Mouse (Mus musculus) left cerebral cortex, adult 8-10 months (tissue): Measurements from ENCODE around the gene Kcnq1. TPM values are rescaled to one million over a fixed set of nuclear protein-coding genes. Genes with fewer than 3 reads are reported as not detected.

Experiments
- DNase-seq, 2 experiments: peaks; one replicate each; pipeline ENCODE4 v3.0.0; 2022; ENCODE audit warnings: low spot score in 2 of 2
- total RNA-seq, 4 experiments: library from RNA; stranded (reverse); gene quantifications; 2 replicates each; pipeline ENCODE4 v1.2.4; 2022

Gene Kcnq1
- total RNA-seq, 4 experiments from 2014 or later: 0.21 to 1.1 (median 0.86) TPM

DNA sequence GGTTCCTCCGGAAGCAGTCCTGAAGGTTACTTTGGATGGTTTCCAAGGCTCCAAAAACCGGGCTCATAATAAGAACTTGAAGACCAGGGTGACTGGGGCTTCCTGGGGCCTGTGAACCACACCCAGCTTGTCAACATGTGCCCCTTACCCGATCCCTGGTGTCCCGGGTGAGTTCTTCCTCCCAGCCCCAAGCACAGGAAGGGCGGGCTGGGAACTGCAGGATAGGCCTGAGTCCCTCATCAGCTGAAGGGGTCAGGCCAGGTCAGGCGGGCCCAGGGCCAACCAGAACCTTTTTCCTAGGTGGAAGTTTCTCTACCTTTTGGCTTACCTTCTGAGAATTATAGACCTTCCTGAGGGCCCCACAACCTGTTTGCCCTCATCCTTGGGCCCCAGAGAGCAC, 306.4 kb downstream of the Kcnq1 start:
- no peak for DNase-seq

DNA sequence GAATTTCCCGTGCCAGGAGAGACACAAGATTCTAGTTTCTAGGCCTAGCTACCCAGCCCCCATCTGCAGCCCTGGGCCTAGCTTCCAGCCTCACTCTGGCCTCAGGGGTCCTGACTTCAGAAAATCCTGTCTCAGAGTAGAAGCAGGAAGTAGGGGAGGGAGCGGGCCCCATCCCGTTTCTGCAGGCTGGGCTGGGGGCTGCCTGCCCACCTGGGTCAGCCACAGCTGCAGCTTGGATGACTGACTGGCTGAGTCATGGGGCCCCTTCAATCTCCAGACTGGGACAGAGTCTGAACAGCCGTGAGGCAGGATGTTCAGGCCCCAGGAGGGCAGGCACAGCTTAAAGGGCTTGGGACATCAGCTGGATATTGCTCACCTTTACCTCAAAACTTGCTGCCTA, 308.9 kb downstream of the Kcnq1 start:
- no peak for DNase-seq

DNA sequence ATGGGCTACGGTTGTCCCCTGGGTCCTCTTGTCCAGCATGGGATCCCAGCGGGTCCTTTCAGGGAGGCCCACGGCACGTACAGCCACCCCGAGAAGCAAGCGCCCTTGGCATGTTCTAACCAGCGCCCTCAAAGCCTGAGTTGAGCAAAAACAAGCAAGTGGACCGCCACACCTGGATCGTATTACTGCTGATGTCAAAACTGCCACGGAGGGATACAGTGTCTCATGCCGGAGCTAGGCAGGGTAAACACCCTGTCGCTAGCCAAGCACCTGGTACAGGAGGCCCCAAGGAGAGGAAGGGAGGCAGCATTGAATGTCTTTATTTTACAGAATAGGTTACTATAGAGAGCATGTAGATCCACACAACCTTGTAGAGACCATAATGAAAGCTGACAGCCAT, 310.2 kb downstream of the Kcnq1 start:
- no peak for DNase-seq

DNA sequence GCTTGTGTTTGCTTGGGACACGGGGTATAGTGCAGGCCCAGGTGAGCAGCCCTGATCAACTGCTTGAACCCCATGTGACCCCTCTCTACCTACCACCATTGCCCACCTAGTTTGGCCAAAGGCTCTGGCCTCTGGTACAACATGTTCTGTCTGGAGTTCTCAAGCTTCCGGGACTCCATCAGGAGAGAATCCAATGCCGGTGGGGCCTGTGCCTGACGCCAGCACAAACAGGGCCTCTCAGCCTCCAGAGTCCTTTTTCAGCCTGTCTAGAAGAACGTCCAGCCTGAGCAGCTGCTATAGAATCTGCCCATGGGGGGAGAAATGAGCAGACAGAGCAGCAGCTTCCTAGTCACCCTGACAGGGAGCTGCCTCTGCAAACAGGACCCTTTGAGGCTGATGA, 311.7 kb downstream of the Kcnq1 start:
- DNase-seq: no peak

DNA sequence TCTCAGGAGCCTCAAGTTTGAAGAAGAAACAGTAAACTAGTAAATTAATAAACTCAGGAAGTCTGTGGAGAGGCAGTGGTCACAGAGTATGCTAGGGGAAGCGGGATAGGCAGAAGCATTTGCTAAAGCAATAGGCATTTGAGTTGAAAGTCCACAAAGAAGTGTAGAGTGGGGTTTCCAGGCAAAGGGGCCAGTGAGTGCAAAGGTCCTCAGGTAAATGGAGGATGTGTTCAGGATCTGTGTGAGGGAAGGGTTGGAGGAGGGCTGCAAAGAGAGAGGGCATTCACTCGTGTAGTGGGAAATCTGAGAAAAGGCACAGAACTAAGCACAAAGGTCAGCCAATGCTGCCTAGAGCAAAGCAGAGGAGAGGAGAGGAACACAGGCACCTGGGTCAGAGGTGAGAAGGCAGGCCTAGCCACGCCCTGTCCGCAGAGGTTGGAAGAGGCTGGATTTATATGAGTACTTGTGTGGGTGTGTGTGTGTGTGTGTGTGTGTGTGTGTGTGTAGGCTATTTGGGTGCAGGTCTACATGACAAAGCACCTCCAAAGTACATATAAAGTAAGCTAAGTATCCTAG, 313.5 kb downstream of the Kcnq1 start:
- DNase-seq: no peak

DNA sequence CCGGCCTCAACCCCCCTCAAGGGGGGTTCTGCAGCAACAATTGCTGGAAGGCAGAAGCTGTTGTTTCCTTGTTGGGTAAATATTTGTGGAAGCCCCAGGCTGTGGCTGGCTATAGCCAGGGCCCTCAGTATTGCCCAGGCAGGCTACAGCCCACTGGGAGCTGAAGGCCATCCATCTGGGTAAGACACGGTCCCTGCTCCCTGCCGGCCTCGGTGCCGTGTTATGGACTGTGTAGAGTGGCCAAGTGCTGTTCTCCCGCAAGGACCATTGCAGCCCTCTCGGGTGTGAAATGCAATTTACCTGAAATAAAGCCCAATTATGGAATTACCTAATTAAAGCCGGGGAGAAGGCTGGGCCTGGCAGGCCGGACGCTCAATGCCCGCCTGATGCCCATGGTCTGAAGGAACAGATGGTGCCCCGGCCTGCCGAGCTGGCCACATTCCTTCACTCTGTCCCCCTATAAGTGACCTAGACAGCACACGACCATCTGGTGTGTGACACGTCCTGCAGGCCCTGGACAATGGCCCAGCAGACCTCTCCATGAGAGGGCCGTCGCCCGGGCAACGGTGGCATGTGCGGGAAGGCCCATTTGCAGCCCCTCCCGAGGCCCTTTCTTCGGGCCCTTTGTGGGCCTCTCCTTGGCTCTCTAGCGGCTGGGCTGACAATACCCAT, 322.1 kb downstream of the Kcnq1 start:
- no peak for DNase-seq

DNA sequence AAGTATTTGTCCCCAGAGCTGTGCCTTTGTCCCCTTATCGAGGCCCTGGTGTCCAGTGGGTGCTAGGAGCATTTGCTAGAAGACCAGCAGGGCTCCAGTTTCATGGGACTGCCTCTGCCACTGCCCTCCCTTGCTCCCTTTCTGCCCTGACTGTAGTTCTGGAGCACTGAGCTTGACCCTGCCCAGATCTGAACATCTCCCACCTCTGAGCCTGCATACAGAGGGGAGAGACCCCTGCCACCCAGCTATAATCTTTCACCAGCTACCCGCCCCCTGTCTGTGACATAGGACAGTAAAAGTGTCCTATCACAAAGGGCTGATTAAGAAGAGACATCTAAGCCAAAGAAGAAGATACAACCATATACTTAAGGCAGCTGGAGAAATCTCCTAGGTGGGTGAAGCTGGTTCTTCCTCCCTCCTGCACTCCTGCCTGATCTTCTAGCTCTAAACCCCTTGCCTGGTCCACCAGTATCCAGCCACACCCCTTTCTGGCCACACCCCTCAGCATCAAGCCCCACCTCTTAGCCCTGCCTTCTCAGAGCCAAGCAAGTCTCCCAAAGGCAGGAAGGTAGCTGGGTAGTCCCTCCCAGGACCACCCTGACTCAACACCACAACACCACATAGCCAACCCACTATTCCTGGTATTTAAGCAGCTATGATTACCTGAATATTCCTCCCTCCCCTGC, 322.8 kb downstream of the Kcnq1 start:
- no peak for DNase-seq

DNA sequence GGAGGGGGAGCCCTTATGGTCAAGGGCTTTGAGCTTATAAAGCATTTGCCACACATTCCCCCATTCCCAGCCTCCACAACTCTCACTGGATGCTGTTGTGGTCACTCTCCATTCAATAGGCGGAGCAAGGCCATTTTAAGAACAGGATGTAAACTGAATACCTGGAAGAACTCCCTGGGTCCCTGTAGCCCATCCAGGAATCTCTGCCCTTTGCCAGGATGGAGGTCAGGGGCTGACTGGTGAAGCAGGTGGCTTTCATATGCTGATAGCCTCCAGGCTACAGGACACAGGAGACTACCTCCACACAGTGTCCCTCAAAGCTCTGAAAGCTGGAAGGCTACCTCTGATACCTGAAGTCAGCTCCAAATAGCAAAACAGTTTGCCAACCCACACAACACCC, 326.5 kb downstream of the Kcnq1 start:
- DNase-seq: no peak

DNA sequence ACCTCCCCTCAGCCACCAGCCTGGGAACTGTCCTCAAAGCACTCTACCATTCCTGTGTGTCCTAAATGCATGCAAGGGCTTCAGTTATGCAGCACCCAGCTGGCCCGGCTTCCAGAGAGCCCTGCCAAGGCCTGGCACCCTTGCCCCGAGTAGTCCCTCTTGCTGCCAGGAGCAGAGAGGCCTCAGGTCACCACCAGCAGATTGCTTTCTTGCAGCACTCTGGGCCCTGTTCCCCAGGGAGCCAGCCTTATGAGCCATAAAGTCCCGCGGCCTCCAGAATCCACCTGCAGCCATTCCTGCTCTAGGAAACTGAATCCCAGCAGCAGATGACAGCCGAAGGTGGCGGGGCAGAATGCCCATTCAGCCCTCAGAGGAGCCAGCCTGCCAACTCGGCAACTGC, 327.2 kb downstream of the Kcnq1 start:
- peak; percentile 5 to 15 for DNase-seq

DNA sequence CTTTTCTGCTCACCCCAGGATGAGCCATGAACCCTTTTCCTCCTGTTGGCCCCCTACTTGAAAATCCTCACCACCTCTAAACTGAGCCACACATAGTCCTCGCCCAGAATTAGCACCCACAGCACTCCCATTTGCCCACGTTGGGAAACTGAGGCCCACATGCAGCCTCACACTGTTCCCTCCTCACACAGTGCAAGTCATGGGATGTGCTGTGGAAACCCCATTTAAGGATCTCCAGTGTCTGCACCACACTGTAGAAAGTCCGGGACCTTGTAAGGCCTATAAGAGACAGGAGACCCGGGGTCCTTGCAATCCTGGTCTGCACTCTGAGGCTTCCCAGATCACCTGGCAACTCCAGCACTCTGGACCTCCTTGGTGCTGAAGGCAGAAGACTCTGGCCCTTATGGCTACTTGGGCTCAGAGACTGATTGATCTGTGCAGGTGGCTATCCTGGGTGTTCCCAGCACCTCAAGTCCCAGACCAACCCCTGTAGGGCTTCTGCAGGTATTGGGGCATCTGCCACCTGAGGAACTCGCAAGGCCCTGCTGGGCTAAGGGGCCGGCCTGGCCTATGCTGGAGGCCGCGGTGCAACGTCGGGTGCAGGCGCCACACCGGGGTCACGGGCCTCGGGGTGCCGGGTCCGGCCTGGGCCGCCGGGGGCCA, 331.2 kb downstream of the Kcnq1 start:
- no peak for DNase-seq

DNA sequence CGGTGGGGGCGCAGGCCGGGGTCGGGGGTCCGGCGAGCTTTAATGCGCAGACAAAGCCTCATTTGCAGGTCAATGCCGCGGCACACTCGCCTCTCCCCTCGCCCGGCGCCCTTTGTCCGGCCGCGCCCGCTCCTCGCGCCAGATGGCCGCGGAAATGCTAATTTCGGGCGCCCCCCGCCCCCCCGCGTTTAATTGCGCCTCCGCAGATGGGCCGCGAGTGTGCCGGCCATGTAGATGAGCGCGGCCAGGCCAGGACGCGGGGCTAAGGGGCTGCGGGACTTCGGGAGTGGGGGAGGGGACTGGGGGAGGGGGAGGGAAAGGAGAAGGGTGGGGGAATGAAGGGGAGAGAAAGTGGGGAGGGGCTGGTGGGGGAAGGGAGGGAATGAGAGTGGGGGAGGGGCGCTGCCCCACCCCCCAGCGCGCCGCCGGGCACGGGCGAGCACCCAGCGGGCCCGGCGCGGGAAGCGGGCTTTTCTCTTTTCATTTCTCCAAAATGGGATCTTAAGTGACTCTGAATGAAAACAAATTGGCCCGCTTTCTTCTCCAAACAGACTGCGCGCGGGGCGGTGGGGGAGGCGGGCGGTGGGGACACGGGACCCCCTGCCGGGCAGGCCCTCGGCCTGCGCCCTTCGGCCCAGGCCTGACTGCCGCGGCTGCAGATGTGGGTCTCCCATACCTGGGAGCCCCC, 331.9 kb downstream of the Kcnq1 start:
- DNase-seq: no peak

DNA sequence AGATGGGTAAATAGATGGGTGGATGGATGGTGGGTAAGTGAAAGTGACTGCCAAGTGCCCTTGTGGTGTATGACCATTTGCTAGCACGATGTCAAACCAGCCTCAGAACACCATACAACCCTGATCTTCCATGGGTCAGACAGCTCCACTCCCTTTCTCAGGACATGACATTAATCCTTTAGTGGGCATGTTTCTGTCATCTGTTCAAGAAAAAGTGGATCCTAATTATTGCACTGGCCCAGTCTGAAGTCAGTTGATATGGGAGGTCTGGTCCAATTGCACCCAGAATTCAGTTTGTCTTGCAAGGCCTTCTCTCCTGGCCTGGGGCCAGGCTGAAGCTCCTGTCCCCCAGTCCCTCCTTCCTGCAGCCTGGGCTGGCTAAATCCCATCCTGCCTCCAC, 332.8 kb downstream of the Kcnq1 start:
- no peak for DNase-seq

DNA sequence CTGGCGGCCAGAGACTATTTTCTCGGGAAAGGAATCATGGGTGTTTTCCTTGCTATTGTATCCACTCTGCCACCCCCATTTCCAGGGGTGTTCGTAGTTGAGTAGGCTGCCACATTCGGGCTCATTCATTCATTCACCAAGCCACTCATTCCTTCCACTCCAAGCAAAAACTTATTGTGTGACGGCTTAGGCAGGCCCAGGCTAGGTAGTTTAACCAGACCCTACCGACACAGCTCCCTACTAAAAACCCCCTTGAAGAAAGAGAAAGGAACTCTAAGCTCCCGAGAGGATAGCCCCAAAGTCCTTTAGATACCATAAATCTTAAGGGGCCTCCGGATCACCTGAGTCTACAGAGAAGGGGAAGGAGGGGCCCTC, 338.4 kb downstream of the Kcnq1 start:
- no peak for DNase-seq

DNA sequence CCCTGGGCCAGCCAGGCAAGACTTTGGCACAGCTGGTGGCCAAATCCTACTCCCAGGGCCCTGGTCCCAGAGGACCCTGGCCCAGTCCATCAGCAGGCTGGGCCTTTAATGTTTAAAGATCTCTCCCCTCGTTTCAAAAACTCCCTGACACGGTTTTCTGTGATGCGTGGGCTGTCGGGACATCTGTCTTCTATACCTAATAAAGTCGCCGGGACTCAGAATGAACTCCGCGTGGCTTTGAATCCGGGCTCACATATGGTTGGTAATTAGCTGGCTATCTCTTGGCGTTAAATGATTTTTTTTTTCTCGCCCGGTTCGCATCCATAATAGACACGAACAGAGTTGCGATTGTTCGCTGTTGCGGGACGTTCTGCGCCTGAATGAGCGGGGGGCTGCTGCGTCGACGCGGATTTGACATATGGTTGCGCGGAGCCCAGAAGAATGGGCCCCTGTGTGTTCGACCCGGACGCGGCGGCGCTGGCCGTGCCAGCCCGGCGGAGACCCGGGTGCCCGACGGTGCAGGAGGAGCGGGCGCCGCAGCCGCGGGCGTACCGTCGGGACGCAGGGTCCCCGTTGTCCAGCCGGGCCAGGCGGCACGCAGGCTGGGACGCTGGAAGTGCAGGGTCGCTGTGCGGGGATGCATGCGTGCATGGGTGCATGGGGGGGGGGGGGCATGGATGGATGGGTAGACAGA, 338.9 kb downstream of the Kcnq1 start:
- no peak for DNase-seq

DNA sequence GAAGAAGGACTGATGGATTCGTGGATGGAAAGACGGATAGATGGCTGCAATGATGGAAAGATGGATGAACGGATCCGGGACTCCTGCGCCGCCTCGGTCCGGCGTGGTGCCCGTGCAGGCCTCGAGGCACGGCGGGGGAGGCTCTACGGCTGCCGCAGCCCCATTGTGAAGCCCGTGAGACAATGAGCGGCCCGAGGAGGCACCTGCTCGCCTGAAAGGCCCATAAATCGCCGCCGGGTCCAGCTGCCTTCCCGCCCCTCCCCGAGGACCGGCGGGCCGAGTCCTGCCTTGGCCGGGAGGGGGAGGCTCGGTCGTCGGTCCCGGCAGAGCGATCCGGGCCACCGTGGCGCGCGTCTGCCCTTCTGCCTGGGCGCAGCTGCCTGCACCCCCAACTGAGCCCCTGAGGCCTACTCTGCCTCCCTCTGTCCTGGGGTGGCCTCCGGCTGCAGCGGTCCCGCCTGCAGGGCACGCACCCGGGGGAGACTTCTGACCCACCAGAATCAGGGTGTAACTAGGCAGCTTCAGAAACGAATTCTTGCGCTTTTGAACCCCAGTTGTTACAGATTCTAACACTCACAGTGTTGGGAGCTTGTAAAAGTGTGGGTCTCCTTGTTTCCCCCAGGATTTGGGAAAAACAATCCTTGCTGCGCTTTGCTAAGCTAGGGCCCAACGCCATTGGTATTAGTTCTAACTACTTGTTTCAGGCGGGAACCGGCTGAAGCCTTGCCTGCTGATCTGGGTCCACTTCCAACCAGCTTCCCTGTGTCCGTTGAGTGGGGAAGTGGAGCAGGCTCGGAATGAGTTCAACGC, 339.7 kb downstream of the Kcnq1 start:
- DNase-seq: no peak

DNA sequence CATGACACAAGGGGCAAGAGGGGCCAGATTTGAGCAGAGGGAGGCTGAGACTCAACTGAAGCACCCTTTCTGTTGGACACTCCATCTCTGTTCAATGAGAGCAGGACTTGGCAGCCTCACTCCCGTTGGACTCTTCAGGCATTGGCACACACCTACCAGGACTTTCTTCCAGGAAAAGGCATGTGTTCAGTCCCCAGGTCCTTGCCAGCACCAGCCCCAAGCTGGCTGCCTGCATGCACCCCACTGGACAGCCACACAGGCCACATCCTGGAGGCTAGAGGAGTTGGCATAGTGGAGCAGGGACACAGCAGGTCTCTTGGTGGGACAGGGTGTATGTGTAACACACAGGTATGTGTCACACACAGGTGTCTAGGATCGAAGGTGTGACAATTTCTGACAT, 341.0 kb downstream of the Kcnq1 start:
- DNase-seq: no peak

DNA sequence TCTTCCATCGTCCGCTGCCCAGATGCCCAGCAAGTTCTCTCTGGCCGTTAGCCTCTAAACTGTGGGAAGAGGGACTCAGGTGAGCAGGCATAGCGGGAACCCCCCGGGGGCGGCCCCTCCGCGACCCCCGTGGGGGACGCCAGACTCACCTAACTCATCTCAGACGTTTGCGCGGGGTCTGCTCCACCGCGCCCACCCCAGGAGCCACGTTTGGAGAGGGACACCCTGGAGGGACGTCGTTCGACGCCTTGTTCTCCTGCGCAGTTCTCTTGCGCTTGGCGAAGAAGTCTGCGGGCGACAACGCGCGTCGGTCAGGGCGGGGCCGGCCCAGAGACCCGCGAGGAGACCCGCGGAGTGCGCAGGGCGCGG, 352.8 kb downstream of the Kcnq1 start:
- no peak for DNase-seq

DNA sequence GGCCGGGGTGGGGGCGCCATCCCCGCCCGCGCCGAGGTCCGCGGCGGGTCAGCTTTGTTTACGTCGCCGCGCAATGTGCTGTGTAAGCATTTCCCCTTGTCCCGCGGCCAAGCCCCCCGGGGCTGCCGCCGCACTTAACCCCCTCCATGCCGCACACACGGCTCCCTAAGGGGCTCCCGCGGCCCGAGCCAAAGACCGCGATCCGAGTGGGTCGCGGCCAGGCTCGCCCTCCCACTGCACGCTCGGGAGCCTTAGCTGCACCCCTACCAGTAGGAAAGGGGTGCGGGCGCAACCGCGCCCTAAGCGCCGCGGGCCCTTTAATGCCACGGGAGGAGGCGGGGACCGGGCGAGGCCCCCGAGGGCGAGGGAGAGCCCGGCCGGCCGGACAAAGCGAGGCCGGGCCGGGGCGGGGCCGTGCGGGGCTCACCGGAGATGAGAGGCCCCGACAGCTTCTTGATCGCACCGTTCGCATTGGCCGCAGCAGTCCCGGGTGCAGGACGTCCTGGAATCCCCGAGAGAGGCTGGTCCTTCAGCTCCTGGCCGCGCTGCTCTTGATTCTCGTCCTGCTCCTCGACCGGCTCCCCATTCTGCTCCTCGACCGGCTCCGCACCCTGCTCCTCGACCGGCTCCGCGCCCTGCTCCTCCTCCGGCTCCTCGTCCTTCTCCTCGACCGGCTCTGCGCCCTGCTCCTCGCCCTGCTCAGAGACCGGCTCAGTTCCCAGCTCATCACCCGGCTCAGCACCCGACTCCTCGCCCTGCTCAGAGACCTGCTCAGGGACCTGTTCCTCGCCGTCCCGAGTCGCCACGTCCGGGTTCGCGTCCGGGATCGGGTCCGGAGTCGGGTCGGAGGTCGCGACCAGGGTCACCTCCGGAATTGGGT, 353.4 kb downstream of the Kcnq1 start:
- DNase-seq: no peak

DNA sequence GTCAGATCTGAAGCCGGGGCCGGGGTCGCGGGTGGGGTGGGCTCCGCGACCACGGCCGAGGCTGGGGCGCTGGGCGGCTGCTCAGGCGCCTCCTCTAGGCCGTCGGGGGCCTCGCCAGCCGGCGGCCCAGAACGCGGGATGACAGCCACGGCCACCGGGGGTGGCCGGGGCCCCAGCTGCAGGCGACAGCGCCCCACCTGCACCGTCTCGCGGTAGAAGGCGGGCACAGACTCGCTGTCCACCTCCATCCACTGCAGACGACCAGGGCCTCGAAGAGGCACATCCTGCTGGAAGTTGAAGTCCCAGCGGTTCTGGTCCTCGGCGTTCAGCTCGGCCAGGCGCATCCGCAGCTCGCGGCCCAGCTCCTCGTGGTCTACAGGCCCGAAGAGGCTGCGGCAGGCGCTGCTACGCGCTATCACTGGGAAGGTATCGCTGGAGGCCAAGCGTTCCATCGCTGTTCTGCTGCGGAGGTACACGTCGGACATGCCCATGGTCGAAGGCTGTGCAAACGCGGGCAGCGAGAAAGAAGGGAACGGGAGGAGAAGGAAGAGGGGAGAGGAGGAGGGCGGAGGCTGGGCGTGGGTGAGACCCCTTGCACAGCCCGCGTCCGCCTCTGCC, 354.2 kb downstream of the Kcnq1 start:
- no peak for DNase-seq
